Mouse (Mus musculus): ENCODE measurements around the gene Lrrc28. TPM values are rescaled to one million over a fixed set of nuclear protein-coding genes. Genes with fewer than 3 reads are reported as not detected.

Gene Lrrc28
- polyA plus RNA-seq, 1 experiment from 2014 or later = 10.3 TPM

DNA sequence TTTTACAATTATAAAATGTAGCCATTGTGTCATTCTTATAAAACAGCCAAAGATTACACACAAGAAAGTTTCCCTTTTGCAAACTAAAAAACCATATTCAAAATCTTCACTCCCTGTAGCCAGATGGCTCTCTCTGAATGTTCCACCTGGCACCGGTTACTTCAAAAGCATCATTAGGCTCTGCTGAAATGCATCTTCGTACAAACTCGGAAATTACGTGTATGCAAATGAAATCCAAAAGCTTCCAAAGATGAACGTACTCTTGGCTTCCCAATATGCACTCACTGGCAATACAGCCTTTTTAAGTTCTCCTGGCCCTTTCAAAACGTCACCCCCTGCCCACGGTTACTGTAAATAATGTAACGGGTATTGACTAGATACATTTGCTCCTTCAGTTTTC lies 777 bp downstream of the Lrrc28 start:
- Histone ChIP-seq H3K4me2 (peak overlapping the region; percentile 86), H3K4me1 (peaks cover 21% of the 10 kb centered on the region), H3K27me3 (replicated peaks) (no peaks in the 10 kb centered on the region), H3K27ac (no peak overlapping the region), H3K4me3 (peak overlapping the region; percentile 71), H3K9ac (peak overlapping the region; percentile 80), H3K9me3 (replicated peaks) (no peaks in the 10 kb centered on the region), H3K36me3 (peaks cover 6% of the 10 kb centered on the region; the same call in 1 of the 2 replicates)
- ATAC-seq = no peak
- WGBS (ENCODE audit: insufficient replicate concordance) = 44% methylated on average over 8 of the region's 8 CpGs

DNA sequence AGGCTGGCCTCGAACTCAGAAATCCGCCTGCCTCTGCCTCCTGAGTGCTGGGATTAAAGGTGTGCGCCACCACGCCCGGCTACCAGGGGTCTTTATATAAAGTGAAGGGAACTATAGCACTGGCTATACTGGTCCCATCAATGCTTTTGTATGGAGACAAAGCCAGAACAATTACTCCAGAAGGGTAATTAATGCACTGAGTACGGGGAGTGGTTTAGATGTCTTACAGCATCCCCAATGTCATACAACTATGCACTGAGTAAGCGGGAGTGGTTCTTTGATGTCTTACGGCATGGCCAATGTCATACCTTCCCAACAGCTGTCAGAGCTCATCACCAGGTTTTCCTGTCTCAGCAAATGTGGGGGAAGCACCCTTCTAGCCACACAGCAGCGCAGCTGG lies 2.1 kb downstream of the Lrrc28 start:
- WGBS (ENCODE audit: insufficient replicate concordance) = 89% methylated on average over 9 of the region's 9 CpGs
- no peaks in the 10 kb centered on the region for H3K27me3 ChIP-seq (replicated peaks)
- H3K4me1 ChIP-seq = peaks cover 21% of the 10 kb centered on the region
- H3K9ac ChIP-seq = no peak overlapping the region
- no peak for ATAC-seq
- H3K9me3 ChIP-seq (replicated peaks) = no peaks in the 10 kb centered on the region
- no peak overlapping the region for H3K4me2 ChIP-seq
- H3K27ac ChIP-seq = no peak overlapping the region
- no peak overlapping the region for H3K4me3 ChIP-seq
- peaks cover 6% of the 10 kb centered on the region; the same call in 1 of the 2 replicates for H3K36me3 ChIP-seq

GRCm38 (mm10) chr7:67639006-67639405 lies 6.1 kb downstream of the Lrrc28 start:
- H3K4me1 ChIP-seq = peaks cover 8% of the 10 kb centered on the region
- no peak overlapping the region for H3K27ac ChIP-seq
- H3K4me2 ChIP-seq = no peak overlapping the region
- H3K27me3 ChIP-seq (replicated peaks) = no peaks in the 10 kb centered on the region
- no peaks in the 10 kb centered on the region for H3K9me3 ChIP-seq (replicated peaks)
- ATAC-seq = no peak
- peaks cover 6% of the 10 kb centered on the region; the same call in 1 of the 2 replicates for H3K36me3 ChIP-seq
- WGBS (ENCODE audit: insufficient replicate concordance) = 94% methylated on average over 3 of the region's 3 CpGs
- no peak overlapping the region for H3K4me3 ChIP-seq
- H3K9ac ChIP-seq = no peak overlapping the region

DNA sequence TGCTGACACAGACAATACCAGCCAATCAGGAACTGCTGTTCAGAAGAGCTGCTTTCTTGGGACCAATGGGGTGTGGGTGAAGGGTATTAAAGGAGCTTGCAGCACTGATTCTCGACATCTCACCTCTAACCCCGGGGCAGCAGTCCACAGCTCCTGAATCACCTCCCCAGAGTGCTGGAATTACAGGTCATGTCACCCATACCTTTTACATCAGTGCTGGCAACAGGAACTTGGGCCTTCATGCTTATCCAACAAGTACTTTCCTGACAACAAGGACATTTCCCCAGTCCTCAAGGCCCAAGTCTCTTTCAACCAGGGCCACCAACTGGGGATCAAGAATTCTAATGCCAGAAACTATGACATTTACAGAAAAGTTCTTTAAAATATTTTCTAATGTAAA lies 8.9 kb downstream of the Lrrc28 start:
- no peak for ATAC-seq
- Histone ChIP-seq H3K27ac (no peak overlapping the region), H3K9ac (no peak overlapping the region), H3K4me1 (0 out of 2 replicates have a peak, but pooled peaks cover 3% of the 10 kb centered on the region), H3K27me3 (replicated peaks) (no peaks in the 10 kb centered on the region), H3K4me2 (no peak overlapping the region), H3K4me3 (no peak overlapping the region), H3K36me3 (peaks cover 6% of the 10 kb centered on the region; the same call in 1 of the 2 replicates), H3K9me3 (replicated peaks) (no peaks in the 10 kb centered on the region)
- WGBS (ENCODE audit: insufficient replicate concordance) = 80% methylated on average over 2 of the region's 2 CpGs

DNA sequence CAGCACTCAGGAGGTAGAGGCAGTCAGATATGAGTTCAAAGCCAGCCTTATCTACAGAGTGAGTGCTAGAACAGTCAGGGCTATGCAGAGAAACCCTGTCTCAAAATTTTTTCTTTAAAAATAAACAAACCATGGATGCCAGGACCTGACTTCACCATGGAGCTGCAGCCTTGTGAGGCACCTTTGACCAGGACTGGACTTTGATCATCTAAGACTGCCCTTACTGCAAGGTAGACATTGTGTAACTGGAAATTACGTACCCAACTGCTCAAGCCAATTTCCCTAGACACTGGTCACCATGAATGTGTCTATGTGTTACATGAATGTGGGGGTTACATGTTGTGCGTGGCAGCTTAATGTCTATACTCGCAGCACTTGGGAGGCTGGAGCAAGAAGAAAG lies 10.9 kb downstream of the Lrrc28 start:
- Histone ChIP-seq H3K9me3 (replicated peaks) (no peaks in the 10 kb centered on the region), H3K4me1 (0 out of 2 replicates have a peak, but pooled peaks cover 3% of the 10 kb centered on the region), H3K27me3 (replicated peaks) (no peaks in the 10 kb centered on the region), H3K4me3 (no peak overlapping the region), H3K9ac (no peak overlapping the region), H3K36me3 (no peaks in the 10 kb centered on the region; the same call in 1 of the 2 replicates), H3K4me2 (no peak overlapping the region), H3K27ac (no peak overlapping the region)
- ATAC-seq = no peak
- WGBS (ENCODE audit: insufficient replicate concordance) = 82% methylated on average over 3 of the region's 3 CpGs

GRCm38 (mm10) chr7:67632380-67632779 lies 12.7 kb downstream of the Lrrc28 start:
- H3K36me3 ChIP-seq = no peaks in the 10 kb centered on the region
- 71% methylated on average over 5 of the region's 5 CpGs for WGBS (ENCODE audit: insufficient replicate concordance)
- H3K4me3 ChIP-seq = no peak overlapping the region
- H3K9me3 ChIP-seq (replicated peaks) = no peaks in the 10 kb centered on the region
- no peak overlapping the region for H3K4me2 ChIP-seq
- H3K9ac ChIP-seq = no peak overlapping the region
- H3K27ac ChIP-seq = no peak overlapping the region
- no peak for ATAC-seq
- H3K4me1 ChIP-seq = 0 out of 2 replicates have a peak, but pooled peaks cover 3% of the 10 kb centered on the region
- no peaks in the 10 kb centered on the region for H3K27me3 ChIP-seq (replicated peaks)

GRCm38 (mm10) chr7:67630817-67631216 lies 14.3 kb downstream of the Lrrc28 start:
- H3K27me3 ChIP-seq (replicated peaks) = no peaks in the 10 kb centered on the region
- no peak overlapping the region for H3K27ac ChIP-seq
- peaks cover 2% of the 10 kb centered on the region; the same call in 1 of the 2 replicates for H3K36me3 ChIP-seq
- 25% methylated on average over 2 of the region's 2 CpGs for WGBS (ENCODE audit: insufficient replicate concordance)
- H3K9me3 ChIP-seq (replicated peaks) = no peaks in the 10 kb centered on the region
- H3K4me1 ChIP-seq = 0 out of 2 replicates have a peak, but pooled peaks cover 3% of the 10 kb centered on the region
- no peak overlapping the region for H3K4me3 ChIP-seq
- no peak overlapping the region for H3K4me2 ChIP-seq
- H3K9ac ChIP-seq = no peak overlapping the region
- no peak for ATAC-seq

- Histone ChIP-seq H3K27me3 (replicated peaks) (no peaks in the 10 kb centered on the region), H3K36me3 (peaks cover 2% of the 10 kb centered on the region; the same call in 1 of the 2 replicates), H3K27ac (no peak overlapping the region), H3K9me3 (replicated peaks) (no peaks in the 10 kb centered on the region), H3K9ac (no peak overlapping the region), H3K4me2 (no peak overlapping the region), H3K4me3 (no peak overlapping the region), H3K4me1 (0 out of 2 replicates have a peak, but pooled peaks cover 3% of the 10 kb centered on the region)
- no peak for ATAC-seq
- WGBS (ENCODE audit: insufficient replicate concordance) = 48% methylated on average over 5 of the region's 5 CpGs
Observed at GRCm38 (mm10) chr7:67629681-67630080, 15.4 kb downstream of the Lrrc28 start.

DNA sequence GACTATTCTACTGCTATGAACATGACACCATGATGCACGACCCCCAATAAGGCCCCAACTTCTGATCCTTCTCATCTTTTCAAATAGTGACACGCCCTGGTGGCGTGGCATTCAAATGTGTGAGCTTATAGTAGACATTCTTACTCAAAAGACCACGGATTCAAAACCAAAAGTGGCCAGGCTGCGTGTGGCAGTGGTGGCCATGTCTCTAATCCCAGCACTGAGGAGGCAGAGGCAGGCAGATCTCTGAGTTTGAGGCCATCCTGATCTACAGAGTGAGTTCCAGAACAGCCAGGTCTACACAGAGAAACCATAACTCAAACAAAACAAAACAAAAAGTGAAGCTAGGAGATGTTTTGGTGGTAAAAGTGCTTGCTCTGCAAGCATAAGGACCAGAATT lies 18.4 kb downstream of the Lrrc28 start:
- Histone ChIP-seq H3K36me3 (peaks cover 2% of the 10 kb centered on the region; the same call in 1 of the 2 replicates), H3K9me3 (replicated peaks) (no peaks in the 10 kb centered on the region), H3K4me3 (no peak overlapping the region), H3K27me3 (replicated peaks) (no peaks in the 10 kb centered on the region), H3K4me2 (no peak overlapping the region), H3K27ac (no peak overlapping the region), H3K9ac (no peak overlapping the region), H3K4me1 (no peaks in the 10 kb centered on the region)
- WGBS (ENCODE audit: insufficient replicate concordance) = 75% methylated on average over 5 of the region's 5 CpGs
- no peak for ATAC-seq

DNA sequence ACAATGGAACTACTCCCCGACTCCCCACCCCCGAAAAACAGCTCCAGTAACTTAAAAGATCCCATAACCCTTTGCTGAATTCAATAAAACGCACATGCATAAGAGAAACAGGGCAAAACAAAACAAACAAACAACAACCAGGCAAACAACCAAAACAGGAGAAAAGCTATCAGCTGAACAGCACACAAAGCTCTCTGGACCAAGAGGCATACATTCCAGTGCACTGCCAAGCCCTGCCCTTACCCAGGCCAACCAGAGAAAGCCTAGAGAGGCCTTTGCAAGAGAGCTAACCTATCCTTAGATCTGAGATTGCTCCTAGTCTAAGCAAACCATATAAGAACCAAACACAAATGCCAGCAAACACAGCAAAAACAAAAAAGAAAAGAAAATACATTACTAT lies 22.9 kb downstream of the Lrrc28 start:
- no peak for ATAC-seq
- Histone ChIP-seq H3K9ac (no peak overlapping the region), H3K27me3 (replicated peaks) (no peaks in the 10 kb centered on the region), H3K9me3 (replicated peaks) (no peaks in the 10 kb centered on the region), H3K36me3 (peaks cover 2% of the 10 kb centered on the region; the same call in 1 of the 2 replicates), H3K4me1 (no peaks in the 10 kb centered on the region), H3K4me2 (no peak overlapping the region), H3K4me3 (no peak overlapping the region), H3K27ac (no peak overlapping the region)
- 77% methylated on average over 3 of the region's 3 CpGs for WGBS (ENCODE audit: insufficient replicate concordance)

- Histone ChIP-seq H3K4me2 (no peak overlapping the region), H3K27ac (no peak overlapping the region), H3K4me1 (no peaks in the 10 kb centered on the region), H3K9ac (no peak overlapping the region), H3K4me3 (no peak overlapping the region), H3K9me3 (replicated peaks) (no peaks in the 10 kb centered on the region), H3K36me3 (no peaks in the 10 kb centered on the region), H3K27me3 (replicated peaks) (no peaks in the 10 kb centered on the region)
- WGBS (ENCODE audit: insufficient replicate concordance) = 65% methylated on average over 4 of the region's 4 CpGs
- no peak for ATAC-seq
Observed at GRCm38 (mm10) chr7:67619836-67620235, 25.2 kb downstream of the Lrrc28 start.

GRCm38 (mm10) chr7:67618316-67618715 lies 26.8 kb downstream of the Lrrc28 start:
- H3K4me2 ChIP-seq = no peak overlapping the region
- no peak overlapping the region for H3K27ac ChIP-seq
- ATAC-seq = no peak
- no peaks in the 10 kb centered on the region for H3K9me3 ChIP-seq (replicated peaks)
- H3K9ac ChIP-seq = no peak overlapping the region
- H3K4me1 ChIP-seq = no peaks in the 10 kb centered on the region
- H3K27me3 ChIP-seq (replicated peaks) = no peaks in the 10 kb centered on the region
- WGBS (ENCODE audit: insufficient replicate concordance) = 75% methylated on average over 3 of the region's 3 CpGs
- H3K4me3 ChIP-seq = no peak overlapping the region
- H3K36me3 ChIP-seq = no peaks in the 10 kb centered on the region

- H3K4me1 ChIP-seq = no peaks in the 10 kb centered on the region
- no peak for ATAC-seq
- H3K27ac ChIP-seq = no peak overlapping the region
- WGBS (ENCODE audit: insufficient replicate concordance) = 86% methylated on average over 10 of the region's 10 CpGs
- H3K9me3 ChIP-seq (replicated peaks) = no peaks in the 10 kb centered on the region
- no peaks in the 10 kb centered on the region for H3K36me3 ChIP-seq
- H3K4me3 ChIP-seq = no peak overlapping the region
- H3K9ac ChIP-seq = no peak overlapping the region
- no peak overlapping the region for H3K4me2 ChIP-seq
- H3K27me3 ChIP-seq (replicated peaks) = no peaks in the 10 kb centered on the region
Observed at GRCm38 (mm10) chr7:67617646-67618045, 27.4 kb downstream of the Lrrc28 start.

Measured in liver, embryonic 12.5 days (tissue).